9 mouse cellular contexts compared by ENCODE assay signal in genomic region chr6:70921274-70922074, GRCm38 (mm10). TPM values are rescaled to one million over a fixed set of nuclear protein-coding genes. Genes with fewer than 3 reads are reported as not detected.
DNase-seq lines count a peak whose midpoint lies in the region; ATAC-seq and TF ChIP-seq lines count a peak whose summit lies in the region.
"Had no signal": no experiment of that assay in that cellular context is flagged by ENCODE, and none has a peak within 500 bp of the region (broad histone marks: within the 10 kb centered on the region; RNA-seq: fewer than 3 reads in every experiment).

No protein-coding gene starts in this region.

- WGBS in liver, embryonic 11.5 days: 14% methylated on average over 22 of the region's 22 CpGs
- WGBS in thymus, adult 2 months: 27% methylated on average over 22 of the region's 22 CpGs

- no peaks in the 10 kb centered on the region for H3K36me3 ChIP-seq in liver, embryonic 11.5 days (ENCODE audit: control insufficient read depth, insufficient read depth, low read length)
- H3K36me3 ChIP-seq in thymus, adult 2 months (ENCODE audit: control insufficient read depth, insufficient read depth, low read length): no peaks in the 10 kb centered on the region

- peaks cover 4% of the 10 kb centered on the region; the same call in 1 of the 2 replicates for H3K4me1 ChIP-seq in liver, embryonic 11.5 days (replicated peaks; ENCODE audit: control insufficient read depth, insufficient read depth, low read length)
- H3K4me1 ChIP-seq in thymus, adult 2 months (replicated peaks; ENCODE audit: control insufficient read depth, insufficient read depth, low read length): no peaks in the 10 kb centered on the region

- H3K27me3 ChIP-seq in liver, embryonic 11.5 days (replicated peaks; ENCODE audit: control insufficient read depth, insufficient read depth, low read length): peaks cover 10% of the 10 kb centered on the region; the same call in 1 of the 2 replicates
- H3K27me3 ChIP-seq in thymus, adult 2 months (ENCODE audit: control insufficient read depth, insufficient read depth, low read length): no peaks in the 10 kb centered on the region

- TF ChIP-seq POLR2A in thymus, adult 2 months (IDR thresholded peaks at IDR 0.05; ENCODE audit: control insufficient read depth, extremely low read depth, insufficient read depth, low read length, poor library complexity): no peak

- peak overlapping the region; percentile 49 for H3K4me2 ChIP-seq in liver, embryonic 11.5 days

- H3K4me3 ChIP-seq in liver, embryonic 11.5 days (ENCODE audit: low read depth, low read length): no peak overlapping the region
- H3K4me3 ChIP-seq in thymus, adult 2 months (ENCODE audit: control insufficient read depth, insufficient read depth, low read length): no peak overlapping the region

- H3K9ac ChIP-seq in liver, embryonic 11.5 days (ENCODE audit: low read depth, low read length): no peak overlapping the region

- peak; percentile 76 for ATAC-seq in granulocyte monocyte progenitor cell, adult 5-6 weeks (replicated peaks; ENCODE audit: poor library complexity, severe bottlenecking)
- peak; percentile 10; the same call in 1 of the 2 replicates for ATAC-seq in liver, embryonic 11.5 days (replicated peaks; ENCODE audit: low FRiP score)

- peak; percentile 24 for DNase-seq in A20 (ENCODE audit: low read depth, low spot score)
- DNase-seq in NIH3T3 (ENCODE audit: low read depth): peak; percentile 78
- peak; percentile 53 to 64 for DNase-seq in cerebellum, postnatal 36 days
- peak; percentile 9 to 47 for DNase-seq in kidney, adult 8-10 months
- peak; percentile 55 for DNase-seq in liver, embryonic 11.5 days (ENCODE audit: low spot score)
- peak; percentile 55 for DNase-seq in naive thymus-derived CD4-positive, alpha-beta T cell, adult 2 months (ENCODE audit: low read depth)
- DNase-seq in thymus, adult 2 months: peak; percentile 28

- H3K9me3 ChIP-seq in liver, embryonic 11.5 days (ENCODE audit: control insufficient read depth, low read length): no peaks in the 10 kb centered on the region

- TF ChIP-seq CTCF in thymus, adult 2 months (IDR thresholded peaks at IDR 0.05; ENCODE audit: borderline replicate concordance, control insufficient read depth, extremely low read depth, insufficient read depth, low read length, poor library complexity): no peak; the same call in 1 of the 2 replicates

- H3K27ac ChIP-seq in liver, embryonic 11.5 days (ENCODE audit: low read depth, low read length): no peak overlapping the region
- H3K27ac ChIP-seq in thymus, adult 2 months (ENCODE audit: control insufficient read depth, insufficient read depth, low read length): no peak overlapping the region

RNA-seq across cellular contexts. Expression of gene Tex37, which starts 2.7 kb away (rescaled TPM):
- not detected in 2 replicates for total RNA-seq in granulocyte monocyte progenitor cell, adult 5-6 weeks (2014; fragmentation: Nextera tagmentation)
- total RNA-seq in granulocyte monocyte progenitor cell, adult 5-6 weeks (2017): not detected in 2 replicates
- polyA plus RNA-seq in liver, embryonic 11.5 days (2014; fragmentation: Nextera tagmentation; extraction: Ambion mirVana): not detected in 2 replicates
- polyA plus RNA-seq in thymus, adult 2 months (2012; rRNA removed): 0.26 TPM in 1 of 2 replicates, not detected in the other

RNA-seq across cellular contexts. Expression of gene Foxi3, which starts 34.9 kb away (rescaled TPM):
- total RNA-seq in granulocyte monocyte progenitor cell, adult 5-6 weeks (2014; fragmentation: Nextera tagmentation): not detected in 2 replicates
- not detected in 2 replicates for total RNA-seq in granulocyte monocyte progenitor cell, adult 5-6 weeks (2017)
- polyA plus RNA-seq in liver, embryonic 11.5 days (2014; fragmentation: Nextera tagmentation; extraction: Ambion mirVana): not detected in 2 replicates
- 0.08 TPM in 1 of 2 replicates, not detected in the other for polyA plus RNA-seq in thymus, adult 2 months (2012; rRNA removed)
- polyA plus RNA-seq: gonadal fat pad, adult 2 months had no signal

Comparison
In these comparisons a context has a peak if more than half of its experiments do, and no peak if none do; other contexts are left out.
1. DNase-seq: peak in every context shown above with its lines; median percentile 78 in NIH3T3; 58 in cerebellum, postnatal 36 days; 55 in liver, embryonic 11.5 days; 55 in naive thymus-derived CD4-positive, alpha-beta T cell, adult 2 months; 28 in kidney, adult 8-10 months; 28 in thymus, adult 2 months; 24 in A20.